Mouse (Mus musculus) midbrain, embryonic 12.5 days (tissue): ENCODE results near the gene Zyg11b. TPM values are rescaled to one million over a fixed set of nuclear protein-coding genes. Genes with fewer than 3 reads are reported as not detected.

Source experiments
- ATAC-seq: fragments of 200-750 bp; cut with Nextera tagmentation; 2 replicates; pipeline ENCODE4 v1.8.0; 2017; ENCODE audit warnings: low read depth, moderate TSS enrichment, moderate library complexity; ENCODE audit not compliant: low FRiP score
- H3K27ac ChIP-seq: fragments of 300-500 bp; sonication (generic); replicated peaks from 2 replicates; pipeline ENCODE4 v1.5.1; 2016; ENCODE audit warnings: mild to moderate bottlenecking
- H3K27me3 ChIP-seq: fragments of 300-500 bp; sonication (generic); 2 replicates; pipeline ENCODE4 v1.6.1; 2016; ENCODE audit warnings: mild to moderate bottlenecking
- H3K36me3 ChIP-seq: fragments of 300-500 bp; sonication (generic); 2 replicates; pipeline ENCODE4 v1.6.1; 2016
- H3K4me1 ChIP-seq: fragments of 300-500 bp; sonication (generic); 2 replicates; pipeline ENCODE4 v1.6.1; 2016
- H3K4me2 ChIP-seq: fragments of 300-500 bp; sonication (generic); replicated peaks from 2 replicates; pipeline ENCODE4 v1.6.1; 2016; ENCODE audit warnings: mild to moderate bottlenecking, moderate library complexity
- H3K4me3 ChIP-seq: fragments of 300-500 bp; sonication (generic); 2 replicates; pipeline ENCODE4 v1.5.1; 2016; ENCODE audit warnings: mild to moderate bottlenecking
- H3K9ac ChIP-seq: fragments of 300-500 bp; sonication (generic); replicated peaks from 2 replicates; pipeline ENCODE4 v1.6.1; 2016; ENCODE audit warnings: mild to moderate bottlenecking, moderate library complexity
- H3K9me3 ChIP-seq: fragments of 300-500 bp; sonication (generic); 2 replicates; pipeline ENCODE4 v1.6.1; 2016; ENCODE audit warnings: mild to moderate bottlenecking
- WGBS: fragments of 180-500 bp; shearing (Covaris S2); methylation state at CpG from one replicate; pipeline ENCODE4 v1.1.7; 2016; 5-methylcytosine and 5-hydroxymethylcytosine counted together
- polyA plus RNA-seq: library from polyadenylated mRNA; unstranded; fragments of >200 nt; fragmentation: Nextera tagmentation; extraction: Ambion mirVana; gene quantifications from 2 replicates; pipeline ENCODE4 v1.2.1, GENCODE M21; 2016

The Zyg11b gene
- polyA plus RNA-seq: 33.9 and 40.5 TPM in 2 replicates

GRCm38 (mm10) chr4:108300670-108301373 is at the start of gene Zyg11b:
Gene Zyg11b (minus strand): TSS chr4:108301096.
- Histone ChIP-seq H3K9me3 (no peaks in the 10 kb centered on the region), H3K27me3 (no peaks in the 10 kb centered on the region), H3K9ac (peak within 1 kb of the TSS; percentile 93), H3K4me1 (peaks cover 18% of the 10 kb centered on the region), H3K4me3 (peak within 1 kb of the TSS; percentile 92), H3K4me2 (peak within 1 kb of the TSS; percentile 65), H3K36me3 (peaks cover 5% of the 10 kb centered on the region; the same call in 1 of the 2 replicates), H3K27ac (peak within 1 kb of the TSS; percentile 96)
- WGBS: under 1% methylated on average over 58 of the region's 58 CpGs
- ATAC-seq: peak; percentile 95

- ATAC-seq: no peak
- peak overlapping the region; percentile 74 for H3K27ac ChIP-seq
- 40% methylated on average over 8 of the region's 8 CpGs for WGBS
- no peak overlapping the region for H3K4me2 ChIP-seq
- H3K4me3 ChIP-seq: no peak overlapping the region
- H3K9ac ChIP-seq: no peak overlapping the region
- no peaks in the 10 kb centered on the region for H3K27me3 ChIP-seq
- H3K9me3 ChIP-seq: no peaks in the 10 kb centered on the region
- peaks cover 46% of the 10 kb centered on the region for H3K4me1 ChIP-seq
- H3K36me3 ChIP-seq: no peaks in the 10 kb centered on the region
These were observed 49.1 kb upstream of the Zyg11b start for GRCm38 (mm10) chr4:108349836-108350547.

GRCm38 (mm10) chr4:108349064-108349463 is 48.2 kb upstream of the Zyg11b start:
- Histone ChIP-seq H3K9ac (no peak overlapping the region), H3K27me3 (no peaks in the 10 kb centered on the region), H3K9me3 (no peaks in the 10 kb centered on the region), H3K4me2 (no peak overlapping the region), H3K4me1 (peaks cover 51% of the 10 kb centered on the region), H3K36me3 (no peaks in the 10 kb centered on the region), H3K27ac (no peak overlapping the region), H3K4me3 (no peak overlapping the region)
- 74% methylated on average over 3 of the region's 3 CpGs for WGBS
- ATAC-seq: no peak

- no peak overlapping the region for H3K27ac ChIP-seq
- no peak for ATAC-seq
These were observed 47.5 kb upstream of the Zyg11b start for GRCm38 (mm10) chr4:108348256-108348875.

GRCm38 (mm10) chr4:108347111-108347510 is 46.2 kb upstream of the Zyg11b start:
- H3K4me1 ChIP-seq: peaks cover 54% of the 10 kb centered on the region

More at GRCm38 (mm10) chr4:108348256-108348875, 47.5 kb upstream of the Zyg11b start:
- Histone ChIP-seq H3K27me3 (no peaks in the 10 kb centered on the region), H3K9me3 (no peaks in the 10 kb centered on the region), H3K36me3 (no peaks in the 10 kb centered on the region), H3K4me3 (no peak overlapping the region), H3K9ac (no peak overlapping the region), H3K4me2 (no peak overlapping the region), H3K4me1 (peaks cover 54% of the 10 kb centered on the region)
- WGBS: 71% methylated on average over 5 of the region's 5 CpGs

GRCm38 (mm10) chr4:108345826-108346225 is 44.9 kb upstream of the Zyg11b start:
- Histone ChIP-seq H3K27ac (peak overlapping the region; percentile 49), H3K4me1 (peaks cover 47% of the 10 kb centered on the region), H3K27me3 (no peaks in the 10 kb centered on the region), H3K4me2 (no peak overlapping the region), H3K36me3 (no peaks in the 10 kb centered on the region), H3K9me3 (no peaks in the 10 kb centered on the region), H3K4me3 (no peak overlapping the region), H3K9ac (no peak overlapping the region; the same call in 1 of the 2 replicates)
- ATAC-seq: no peak
- WGBS: 26% methylated on average over 5 of the region's 5 CpGs

More at GRCm38 (mm10) chr4:108347111-108347510, 46.2 kb upstream of the Zyg11b start:
- Histone ChIP-seq H3K4me2 (no peak overlapping the region), H3K27ac (no peak overlapping the region), H3K9ac (no peak overlapping the region), H3K4me3 (no peak overlapping the region), H3K36me3 (no peaks in the 10 kb centered on the region), H3K27me3 (no peaks in the 10 kb centered on the region), H3K9me3 (no peaks in the 10 kb centered on the region)
- WGBS: 97% methylated on average over 5 of the region's 5 CpGs
- ATAC-seq: no peak

- H3K4me1 ChIP-seq: peaks cover 35% of the 10 kb centered on the region
- H3K27me3 ChIP-seq: no peaks in the 10 kb centered on the region
- H3K9me3 ChIP-seq: no peaks in the 10 kb centered on the region
- H3K27ac ChIP-seq: peak overlapping the region; percentile 85
- 7% methylated on average over 6 of the region's 7 CpGs for WGBS
- no peak overlapping the region for H3K9ac ChIP-seq
- peak; percentile 38; the same call in 1 of the 2 replicates for ATAC-seq
- H3K4me3 ChIP-seq: no peak overlapping the region
- H3K36me3 ChIP-seq: no peaks in the 10 kb centered on the region
- peak overlapping the region; percentile 28; the same call in 1 of the 2 replicates for H3K4me2 ChIP-seq
These were observed 43.8 kb upstream of the Zyg11b start for GRCm38 (mm10) chr4:108344631-108345083.

- peak; percentile 79 for ATAC-seq
- Histone ChIP-seq H3K27ac (peak overlapping the region; percentile 60), H3K9ac (peak overlapping the region; percentile 31; the same call in 1 of the 2 replicates), H3K4me1 (peaks cover 21% of the 10 kb centered on the region), H3K36me3 (peaks cover 30% of the 10 kb centered on the region), H3K27me3 (no peaks in the 10 kb centered on the region), H3K9me3 (no peaks in the 10 kb centered on the region), H3K4me2 (no peak overlapping the region), H3K4me3 (no peak overlapping the region)
- 18% methylated on average over 4 of the region's 4 CpGs for WGBS
These were observed 38.4 kb upstream of the Zyg11b start for GRCm38 (mm10) chr4:108339277-108339690.

- Histone ChIP-seq H3K4me1 (peaks cover 16% of the 10 kb centered on the region), H3K27ac (peak overlapping the region; percentile 60), H3K4me3 (no peak overlapping the region), H3K4me2 (no peak overlapping the region), H3K9ac (peak overlapping the region; percentile 31; the same call in 1 of the 2 replicates), H3K9me3 (no peaks in the 10 kb centered on the region), H3K27me3 (no peaks in the 10 kb centered on the region), H3K36me3 (peaks cover 32% of the 10 kb centered on the region)
- ATAC-seq: 0 out of 2 replicates have a peak, but pooled peaks have one; percentile 14
- 62% methylated on average over 10 of the region's 10 CpGs for WGBS
These were observed 37.9 kb upstream of the Zyg11b start for GRCm38 (mm10) chr4:108338811-108339210.

GRCm38 (mm10) chr4:108338321-108338733 is 37.4 kb upstream of the Zyg11b start:
- Histone ChIP-seq H3K27me3 (no peaks in the 10 kb centered on the region), H3K9ac (peak overlapping the region; percentile 31; the same call in 1 of the 2 replicates), H3K4me2 (no peak overlapping the region), H3K4me1 (peaks cover 16% of the 10 kb centered on the region), H3K36me3 (peaks cover 36% of the 10 kb centered on the region), H3K9me3 (no peaks in the 10 kb centered on the region), H3K4me3 (no peak overlapping the region), H3K27ac (peak overlapping the region; percentile 60; the same call in 1 of the 2 replicates)
- no peak for ATAC-seq
- WGBS: 62% methylated on average over 9 of the region's 9 CpGs

- Histone ChIP-seq H3K36me3 (peaks cover 39% of the 10 kb centered on the region), H3K4me1 (peaks cover 16% of the 10 kb centered on the region), H3K9me3 (no peaks in the 10 kb centered on the region), H3K4me3 (no peak overlapping the region), H3K4me2 (no peak overlapping the region), H3K27me3 (no peaks in the 10 kb centered on the region), H3K9ac (no peak overlapping the region), H3K27ac (peak overlapping the region; percentile 60; the same call in 1 of the 2 replicates)
- 29% methylated on average over 3 of the region's 3 CpGs for WGBS
- ATAC-seq: no peak
These were observed 36.9 kb upstream of the Zyg11b start for GRCm38 (mm10) chr4:108337817-108338216.
